ENCODE assay signal across 14 mouse cellular contexts in the genomic region with DNA sequence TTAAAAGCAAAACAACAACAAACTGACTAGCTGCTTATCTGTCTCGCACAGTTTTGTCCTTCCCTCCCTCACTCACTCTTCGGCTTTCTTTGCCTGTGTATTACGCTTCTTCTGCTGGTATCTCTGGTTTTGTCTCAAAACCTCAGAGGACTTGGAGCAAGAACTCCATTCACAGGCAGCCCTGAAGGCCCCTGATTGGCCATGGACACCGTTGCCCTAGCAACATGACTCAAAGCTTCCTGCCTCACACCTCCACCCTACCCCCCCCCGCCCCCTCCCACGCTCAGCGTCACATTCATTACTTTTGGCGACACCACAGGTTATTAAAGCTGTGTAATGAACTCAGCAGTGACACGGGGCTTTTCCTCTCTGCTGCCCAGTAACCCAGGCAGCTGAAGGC.
A peak's percentile ranks its signal among the peaks of the same experiment; 100 is the strongest.
DNase-seq lines count a peak whose midpoint lies in the region; ATAC-seq and TF ChIP-seq lines count a peak whose summit lies in the region.
"Had no signal": no experiment of that assay in that cellular context is flagged by ENCODE, and none has a peak within 500 bp of the region (broad histone marks: within the 10 kb centered on the region; RNA-seq: fewer than 3 reads in every experiment).

No protein-coding gene starts in this region.

- no peaks in the 10 kb centered on the region for H3K36me3 ChIP-seq in forebrain, postnatal 0 days (ENCODE audit: insufficient read depth)
- H3K36me3 ChIP-seq in forebrain, embryonic 10.5 days (replicated peaks) = no peaks in the 10 kb centered on the region
- no peaks in the 10 kb centered on the region for H3K36me3 ChIP-seq in limb, embryonic 14.5 days (ENCODE audit: control insufficient read depth, insufficient read depth, low read length)

- H3K4me2 ChIP-seq in forebrain, postnatal 0 days (ENCODE audit: low read depth) = no peak overlapping the region
- H3K4me2 ChIP-seq in limb, embryonic 14.5 days (replicated peaks; ENCODE audit: low read depth, low read length, severe bottlenecking) = no peak overlapping the region

- no peaks in the 10 kb centered on the region for H3K27me3 ChIP-seq in forebrain, postnatal 0 days (ENCODE audit: insufficient read depth, low read length)
- H3K27me3 ChIP-seq in forebrain, embryonic 10.5 days (ENCODE audit: poor library complexity, severe bottlenecking) = no peaks in the 10 kb centered on the region
- H3K27me3 ChIP-seq in limb, embryonic 14.5 days (ENCODE audit: control insufficient read depth, insufficient read depth, low read length) = no peaks in the 10 kb centered on the region

- peak; percentile 81 for ATAC-seq in forebrain, postnatal 0 days
- peak; percentile 2; the same call in 1 of the 2 replicates for ATAC-seq in limb, embryonic 14.5 days (ENCODE audit: low FRiP score, low read depth)

- H3K9me3 ChIP-seq in forebrain, postnatal 0 days (ENCODE audit: low read length) = no peaks in the 10 kb centered on the region
- no peaks in the 10 kb centered on the region for H3K9me3 ChIP-seq in forebrain, embryonic 10.5 days
- H3K9me3 ChIP-seq in limb, embryonic 14.5 days (ENCODE audit: control insufficient read depth, low read length) = no peaks in the 10 kb centered on the region

- H3K27ac ChIP-seq in forebrain, postnatal 0 days (ENCODE audit: low read depth, low read length) = no peak overlapping the region
- no peak overlapping the region for H3K27ac ChIP-seq in forebrain, embryonic 10.5 days
- no peak overlapping the region for H3K27ac ChIP-seq in limb, embryonic 14.5 days (replicated peaks; ENCODE audit: low read depth, low read length)
- H3K27ac ChIP-seq: kidney, postnatal 0 days; left cerebral cortex, adult 2 months; liver, embryonic 14.5 days had no signal

- H3K4me1 ChIP-seq in forebrain, postnatal 0 days (ENCODE audit: insufficient read depth) = no peaks in the 10 kb centered on the region
- H3K4me1 ChIP-seq in forebrain, embryonic 10.5 days = peaks cover 16% of the 10 kb centered on the region
- peaks cover 30% of the 10 kb centered on the region for H3K4me1 ChIP-seq in limb, embryonic 14.5 days (ENCODE audit: control insufficient read depth, insufficient read depth, low read length)

- no peak overlapping the region for H3K4me3 ChIP-seq in forebrain, postnatal 0 days (ENCODE audit: low read depth, low read length)
- no peak overlapping the region for H3K4me3 ChIP-seq in forebrain, embryonic 10.5 days
- H3K4me3 ChIP-seq in limb, embryonic 14.5 days (replicated peaks; ENCODE audit: low read length) = no peak overlapping the region
- H3K4me3 ChIP-seq: left cerebral cortex, adult 2 months; myocyte had no signal

- no peak for TF ChIP-seq POLR2A in limb, embryonic 14.5 days (IDR thresholded peaks at IDR 0.05; ENCODE audit: borderline replicate concordance, extremely low read depth, insufficient read depth, insufficient read length)

- 37% methylated on average over 9 of the region's 9 CpGs for WGBS in forebrain, postnatal 0 days
- WGBS in forebrain, embryonic 10.5 days = 72% methylated on average over 9 of the region's 9 CpGs
- 47% methylated on average over 9 of the region's 9 CpGs for WGBS in limb, embryonic 14.5 days

- H3K9ac ChIP-seq in forebrain, postnatal 0 days = no peak overlapping the region
- no peak overlapping the region for H3K9ac ChIP-seq in limb, embryonic 14.5 days (ENCODE audit: low read depth, low read length, severe bottlenecking)
- H3K9ac ChIP-seq: liver, embryonic 14.5 days had no signal

- DNase-seq in forebrain, postnatal 0 days = peak; percentile 30
- DNase-seq in forebrain, embryonic 10.5 days (ENCODE audit: extremely low spot score, low spot score) = no peak
- DNase-seq in right cerebral cortex, postnatal 10 days (ENCODE audit: low spot score in 2 of 2) = peak; percentile 45 to 65
- DNase-seq in right cerebral cortex, postnatal 36 days (ENCODE audit: low spot score in 2 of 2) = no peak
- no peak for DNase-seq in limb, embryonic 14.5 days (ENCODE audit: low spot score)
- DNase-seq in thymus, postnatal 4 days = peak; percentile 59
- no peak for DNase-seq in lung, postnatal 14 days
- DNase-seq in cerebellum, postnatal 4 days (ENCODE audit: low spot score in 2 of 2) = no peak
- DNase-seq: adrenal gland, adult 8-10 months; lung, postnatal 4 days had no signal

- no peak for TF ChIP-seq CTCF in forebrain, postnatal 0 days (IDR thresholded peaks at IDR 0.05; ENCODE audit: low read depth)

Comparison
In these comparisons a context has a peak if more than half of its experiments do, and no peak if none do; other contexts are left out.
1. DNase-seq: peak in forebrain, postnatal 0 days (single experiment), right cerebral cortex, postnatal 10 days (2 of 2) and thymus, postnatal 4 days (single experiment); none in forebrain, embryonic 10.5 days (single experiment), right cerebral cortex, postnatal 36 days (0 of 2), limb, embryonic 14.5 days (single experiment), lung, postnatal 14 days (single experiment) and cerebellum, postnatal 4 days (0 of 2).